Mouse (Mus musculus) CD4-positive helper T cell, adult 2 months (primary cell): ENCODE measurements around the gene Ankrd65.
A peak's percentile ranks its signal among the peaks of the same experiment; 100 is the strongest.

Experiments
- DNase-seq: peaks from one replicate; pipeline ENCODE4 v3.0.0-alpha.2; 2012; ENCODE audit warnings: low read depth, missing footprints, low spot score

Ankrd65 gene

GRCm38 (mm10) chr4:155812665-155813181 lies 22.5 kb downstream of the Ankrd65 start:
- DNase-seq: peak; percentile 45

GRCm38 (mm10) chr4:155817533-155817932 lies 27.3 kb downstream of the Ankrd65 start:
- DNase-seq: no peak

- DNase-seq: peak; percentile 54
Observed at GRCm38 (mm10) chr4:155821025-155821424, 30.8 kb downstream of the Ankrd65 start.

GRCm38 (mm10) chr4:155823443-155823842 lies 33.2 kb downstream of the Ankrd65 start:
- DNase-seq: no peak

- no peak for DNase-seq
Observed at GRCm38 (mm10) chr4:155829866-155830265, 39.6 kb downstream of the Ankrd65 start.

- peak; percentile 23 for DNase-seq
Observed at GRCm38 (mm10) chr4:155830596-155830995, 40.4 kb downstream of the Ankrd65 start.

GRCm38 (mm10) chr4:155831205-155831766 lies 41.0 kb downstream of the Ankrd65 start, which contains the start of gene Aurkaip1:
Aurkaip1 (plus strand) TSS chr4:155831272.
- DNase-seq: peak; percentile 91

GRCm38 (mm10) chr4:155831831-155832230 lies 41.6 kb downstream of the Ankrd65 start:
- no peak for DNase-seq

GRCm38 (mm10) chr4:155832321-155832720 lies 42.1 kb downstream of the Ankrd65 start:
- no peak for DNase-seq

GRCm38 (mm10) chr4:155833234-155833633 lies 43.0 kb downstream of the Ankrd65 start:
- no peak for DNase-seq

- peak; percentile 78 for DNase-seq
Observed at GRCm38 (mm10) chr4:155833836-155834235, 43.6 kb downstream of the Ankrd65 start.

- no peak for DNase-seq
Observed at GRCm38 (mm10) chr4:155837404-155838010, 47.3 kb downstream of the Ankrd65 start.

GRCm38 (mm10) chr4:155838187-155839153 lies 48.2 kb downstream of the Ankrd65 start:
- no peak for DNase-seq

GRCm38 (mm10) chr4:155839483-155839910 lies 49.3 kb downstream of the Ankrd65 start, which contains the start of gene Mxra8:
Mxra8 (plus strand) TSS chr4:155839680.
- no peak for DNase-seq

- DNase-seq: peak; percentile 28
Observed at GRCm38 (mm10) chr4:155840076-155841002, 50.1 kb downstream of the Ankrd65 start.

GRCm38 (mm10) chr4:155841003-155841454 lies 50.8 kb downstream of the Ankrd65 start:
- peak; percentile 88 for DNase-seq

GRCm38 (mm10) chr4:155841651-155842270 lies 51.5 kb downstream of the Ankrd65 start:
- peak; percentile 20 for DNase-seq

GRCm38 (mm10) chr4:155843231-155843630 lies 53.0 kb downstream of the Ankrd65 start:
- no peak for DNase-seq

- DNase-seq: peak; percentile 93
Observed at GRCm38 (mm10) chr4:155846871-155847578, 56.8 kb downstream of the Ankrd65 start, which contains the start of gene Dvl1. Dvl1 (plus strand) TSS chr4:155847402.
